Mouse (Mus musculus): ENCODE data around the gene Acot7.
A peak's percentile ranks its signal among the peaks of the same experiment; 100 is the strongest.

Gene Acot7

GRCm38 (mm10) chr4:152296371-152296770 lies 118.4 kb downstream of the Acot7 start:
- no peak for DNase-seq (ENCODE audit: low spot score in 2 of 2)

- peak; percentile 97 to 98 for DNase-seq (ENCODE audit: low spot score in 2 of 2)
Measured at GRCm38 (mm10) chr4:152296874-152297861, 119.2 kb downstream of the Acot7 start, which contains the start of gene Icmt. Gene Icmt (plus strand): TSS chr4:152297227.

GRCm38 (mm10) chr4:152298836-152299235 lies 120.9 kb downstream of the Acot7 start:
- no peak for DNase-seq (ENCODE audit: low spot score in 2 of 2)

GRCm38 (mm10) chr4:152300375-152300774 lies 122.4 kb downstream of the Acot7 start:
- DNase-seq (ENCODE audit: low spot score in 2 of 2), result no peak

GRCm38 (mm10) chr4:152302012-152302411 lies 124.1 kb downstream of the Acot7 start:
- no peak for DNase-seq (ENCODE audit: low spot score in 2 of 2)

GRCm38 (mm10) chr4:152303172-152303571 lies 125.2 kb downstream of the Acot7 start:
- DNase-seq (ENCODE audit: low spot score in 2 of 2), result no peak

- no peak for DNase-seq (ENCODE audit: low spot score in 2 of 2)
Measured at GRCm38 (mm10) chr4:152304685-152305084, 126.8 kb downstream of the Acot7 start.

- DNase-seq (ENCODE audit: low spot score in 2 of 2), result no peak
Measured at GRCm38 (mm10) chr4:152305991-152306390, 128.1 kb downstream of the Acot7 start.

- no peak for DNase-seq (ENCODE audit: low spot score in 2 of 2)
Measured at GRCm38 (mm10) chr4:152307542-152307941, 129.6 kb downstream of the Acot7 start.

- no peak for DNase-seq (ENCODE audit: low spot score in 2 of 2)
Measured at GRCm38 (mm10) chr4:152312186-152312585, 134.3 kb downstream of the Acot7 start.

- DNase-seq (ENCODE audit: low spot score in 2 of 2), result peak in 1 of 2 experiments; percentile 20
Measured at GRCm38 (mm10) chr4:152313211-152313632, 135.3 kb downstream of the Acot7 start.

- no peak for DNase-seq (ENCODE audit: low spot score in 2 of 2)
Measured at GRCm38 (mm10) chr4:152313934-152314333, 136.0 kb downstream of the Acot7 start.

- no peak for DNase-seq (ENCODE audit: low spot score in 2 of 2)
Measured at GRCm38 (mm10) chr4:152315498-152316213, 137.7 kb downstream of the Acot7 start.

GRCm38 (mm10) chr4:152317631-152318033 lies 139.7 kb downstream of the Acot7 start:
- no peak for DNase-seq (ENCODE audit: low spot score in 2 of 2)

- DNase-seq (ENCODE audit: low spot score in 2 of 2), result no peak
Measured at GRCm38 (mm10) chr4:152318517-152319234, 140.7 kb downstream of the Acot7 start, which contains the start of gene Rnf207. Gene Rnf207 (minus strand): TSS chr4:152318993.
